ENCODE assay signal across 16 mouse cellular contexts in the genomic region with DNA sequence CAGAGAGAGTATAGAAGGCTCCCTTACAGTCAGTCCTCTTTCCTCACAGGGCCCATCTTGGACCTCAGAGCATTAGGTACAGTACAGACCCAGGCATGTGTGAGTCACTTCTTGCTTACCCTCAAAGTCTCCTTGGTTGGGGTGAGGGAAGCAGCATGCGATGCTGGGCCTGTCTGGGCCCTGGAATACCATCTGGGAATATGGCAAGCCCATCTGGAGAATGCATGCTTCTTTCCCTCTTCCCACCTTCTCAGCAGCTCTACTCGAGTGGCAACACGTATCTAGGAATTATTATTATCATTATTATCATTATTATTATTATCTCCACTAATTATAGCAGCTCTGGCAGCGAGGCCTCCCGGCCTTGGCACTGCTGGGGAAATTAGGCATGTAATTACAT. TPM values are rescaled to one million over a fixed set of nuclear protein-coding genes. Genes with fewer than 3 reads are reported as not detected.
DNase-seq lines count a peak whose midpoint lies in the region; ATAC-seq lines count a peak whose summit lies in the region.
"Had no signal": no experiment of that assay in that cellular context is flagged by ENCODE, and none has a peak within 500 bp of the region (broad histone marks: within the 10 kb centered on the region; RNA-seq: fewer than 3 reads in every experiment).

No protein-coding gene starts in this region.

- H3K9ac ChIP-seq in heart, embryonic 11.5 days (ENCODE audit: low read depth, low read length) = no peak overlapping the region; the same call in 1 of the 2 replicates
- H3K9ac ChIP-seq in liver, embryonic 11.5 days (ENCODE audit: low read depth, low read length) = peak overlapping the region; percentile 55
- peak overlapping the region; percentile 46 for H3K9ac ChIP-seq in liver, embryonic 16.5 days (ENCODE audit: low read depth, low read length)
- H3K9ac ChIP-seq: embryonic facial prominence, embryonic 13.5 days; hindbrain, embryonic 13.5 days had no signal

- no peaks in the 10 kb centered on the region for H3K36me3 ChIP-seq in heart, embryonic 11.5 days (ENCODE audit: control insufficient read depth, insufficient read depth, low read length)
- no peaks in the 10 kb centered on the region for H3K36me3 ChIP-seq in liver, embryonic 11.5 days (ENCODE audit: control insufficient read depth, insufficient read depth, low read length)
- peaks cover 14% of the 10 kb centered on the region for H3K36me3 ChIP-seq in erythroblast, embryonic 14.5 days (ENCODE audit: control insufficient read depth)
- no peaks in the 10 kb centered on the region for H3K36me3 ChIP-seq in liver, embryonic 16.5 days (ENCODE audit: control insufficient read depth, insufficient read depth)
- H3K36me3 ChIP-seq: embryonic facial prominence, embryonic 13.5 days; hindbrain, embryonic 13.5 days had no signal

- peak overlapping the region; percentile 45 for H3K4me2 ChIP-seq in heart, embryonic 11.5 days
- peak overlapping the region; percentile 61 for H3K4me2 ChIP-seq in liver, embryonic 11.5 days
- peak overlapping the region; percentile 67 for H3K4me2 ChIP-seq in liver, embryonic 16.5 days (ENCODE audit: low read depth, low read length)
- H3K4me2 ChIP-seq: embryonic facial prominence, embryonic 13.5 days; hindbrain, embryonic 13.5 days had no signal

- H3K27ac ChIP-seq in heart, embryonic 11.5 days (ENCODE audit: low read depth, low read length) = peak overlapping the region; percentile 84
- H3K27ac ChIP-seq in liver, embryonic 11.5 days (ENCODE audit: low read depth, low read length) = peak overlapping the region; percentile 92
- peak overlapping the region; percentile 91 for H3K27ac ChIP-seq in liver, embryonic 16.5 days (ENCODE audit: low read length)
- H3K27ac ChIP-seq: embryonic facial prominence, embryonic 13.5 days; hindbrain, embryonic 13.5 days had no signal

- DNase-seq in heart, adult 8-10 months (ENCODE audit: low spot score) = no peak
- no peak for DNase-seq in liver, embryonic 11.5 days (ENCODE audit: low spot score)
- DNase-seq in liver = no peak
- DNase-seq in thymus, postnatal 25 days = no peak
- no peak for DNase-seq in frontal cortex, postnatal 25 days (ENCODE audit: low spot score in 2 of 2)
- DNase-seq: cerebellum, adult 9-11 months; gastrocnemius, postnatal 25 days; left cerebral cortex, postnatal 4 days; lung, adult 18-20 months; midbrain, embryonic 14.5 days had no signal

- no peak overlapping the region for H3K4me3 ChIP-seq in heart, embryonic 11.5 days (ENCODE audit: low read depth, low read length)
- H3K4me3 ChIP-seq in liver, embryonic 11.5 days (ENCODE audit: low read depth, low read length) = no peak overlapping the region
- peak overlapping the region; percentile 57 for H3K4me3 ChIP-seq in erythroblast, embryonic 14.5 days (replicated peaks)
- no peak overlapping the region for H3K4me3 ChIP-seq in liver, embryonic 16.5 days (ENCODE audit: low read depth, low read length)
- H3K4me3 ChIP-seq: embryonic facial prominence, embryonic 13.5 days; hindbrain, embryonic 13.5 days had no signal

- 68% methylated on average over 5 of the region's 5 CpGs for WGBS in heart, embryonic 11.5 days (ENCODE audit: insufficient replicate concordance)
- 64% methylated on average over 5 of the region's 5 CpGs for WGBS in liver, embryonic 11.5 days
- WGBS in liver, embryonic 16.5 days (ENCODE audit: insufficient replicate concordance) = 50% methylated on average over 5 of the region's 5 CpGs

- ATAC-seq in heart, embryonic 11.5 days (replicated peaks; ENCODE audit: insufficient number of reproducible peaks, low FRiP score, low TSS enrichment) = no peak
- no peak for ATAC-seq in liver, embryonic 11.5 days (replicated peaks; ENCODE audit: low FRiP score)
- no peak for ATAC-seq in liver, embryonic 16.5 days (ENCODE audit: low read depth)

- H3K9me3 ChIP-seq in heart, embryonic 11.5 days (replicated peaks; ENCODE audit: control insufficient read depth, low read length) = no peaks in the 10 kb centered on the region
- 0 out of 2 replicates have a peak, but pooled peaks cover 2% of the 10 kb centered on the region for H3K9me3 ChIP-seq in liver, embryonic 11.5 days (ENCODE audit: control insufficient read depth, low read length)
- peaks cover 3% of the 10 kb centered on the region; the same call in 1 of the 2 replicates for H3K9me3 ChIP-seq in erythroblast, embryonic 14.5 days (ENCODE audit: control insufficient read depth, low read length)
- no peaks in the 10 kb centered on the region for H3K9me3 ChIP-seq in liver, embryonic 16.5 days (replicated peaks; ENCODE audit: control insufficient read depth, low read length)
- H3K9me3 ChIP-seq: embryonic facial prominence, embryonic 13.5 days; hindbrain, embryonic 13.5 days had no signal

- H3K27me3 ChIP-seq in heart, embryonic 11.5 days (ENCODE audit: control insufficient read depth, insufficient read depth, low read length) = no peaks in the 10 kb centered on the region; the same call in 1 of the 2 replicates
- no peaks in the 10 kb centered on the region for H3K27me3 ChIP-seq in liver, embryonic 11.5 days (replicated peaks; ENCODE audit: control insufficient read depth, insufficient read depth, low read length)
- peaks cover 16% of the 10 kb centered on the region for H3K27me3 ChIP-seq in erythroblast, embryonic 14.5 days (ENCODE audit: control insufficient read depth)
- no peaks in the 10 kb centered on the region for H3K27me3 ChIP-seq in liver, embryonic 16.5 days (ENCODE audit: control insufficient read depth, insufficient read depth, low read depth, low read length)
- H3K27me3 ChIP-seq: CH12.LX; embryonic facial prominence, embryonic 13.5 days; hindbrain, embryonic 13.5 days had no signal

- H3K4me1 ChIP-seq in heart, embryonic 11.5 days (ENCODE audit: control insufficient read depth, insufficient read depth, low read length) = peaks cover 11% of the 10 kb centered on the region
- peaks cover 23% of the 10 kb centered on the region for H3K4me1 ChIP-seq in liver, embryonic 11.5 days (replicated peaks; ENCODE audit: control insufficient read depth, insufficient read depth, low read length)
- peaks cover 82% of the 10 kb centered on the region for H3K4me1 ChIP-seq in erythroblast, embryonic 14.5 days (ENCODE audit: control insufficient read depth)
- peaks cover 38% of the 10 kb centered on the region for H3K4me1 ChIP-seq in liver, embryonic 16.5 days (ENCODE audit: control insufficient read depth, low read depth, low read length)
- H3K4me1 ChIP-seq: embryonic facial prominence, embryonic 13.5 days; hindbrain, embryonic 13.5 days had no signal

RNA-seq across cellular contexts. Expression of a gene that starts 33.5 kb away (rescaled TPM):
- polyA plus RNA-seq in heart, embryonic 11.5 days (2014; fragmentation: Nextera tagmentation; extraction: Ambion mirVana) = 27.0 and 32.2 TPM in 2 replicates
- total RNA-seq in heart, adult 8-10 months (2022) = under 1 TPM in 3 of 4 experiments, not detected in 1; 0.11 to 0.52 (median 0.31) TPM
- polyA plus RNA-seq in liver, embryonic 11.5 days (2014; fragmentation: Nextera tagmentation; extraction: Ambion mirVana) = 54.2 and 60.5 TPM in 2 replicates
- polyA plus RNA-seq in erythroblast, embryonic 14.5 days (2012) = 0.68 and 0.97 TPM in 2 replicates
- 27.2 and 29.4 TPM in 2 replicates for polyA plus RNA-seq in liver, embryonic 16.5 days (2015; fragmentation: Nextera tagmentation; extraction: Ambion mirVana)

RNA-seq across cellular contexts. Expression of a gene that starts 51.9 kb away (rescaled TPM):
- polyA plus RNA-seq in heart, embryonic 11.5 days (2014; fragmentation: Nextera tagmentation; extraction: Ambion mirVana) = 2.1 and 2.4 TPM in 2 replicates
- 10 to 100 TPM; 16.2 to 19.5 (median 16.6) TPM for total RNA-seq in heart, adult 8-10 months (2022)
- polyA plus RNA-seq in liver, embryonic 11.5 days (2014; fragmentation: Nextera tagmentation; extraction: Ambion mirVana) = 2.6 and 3.1 TPM in 2 replicates
- polyA plus RNA-seq in erythroblast, embryonic 14.5 days (2012) = 2.0 TPM in 2 replicates
- polyA plus RNA-seq in liver, embryonic 16.5 days (2015; fragmentation: Nextera tagmentation; extraction: Ambion mirVana) = 0.86 and 1.1 TPM in 2 replicates

Comparison
In these comparisons a context has a peak if more than half of its experiments do, and no peak if none do; other contexts are left out.
1. RNA of a gene that starts 33.5 kb away (polyA plus RNA-seq): 54.2 to 60.5 TPM in liver, embryonic 11.5 days, 27.2 to 29.4 TPM in liver, embryonic 16.5 days and 27.0 to 32.2 TPM in heart, embryonic 11.5 days; 0.68 to 0.97 TPM in erythroblast, embryonic 14.5 days; every median in the first group is over 10 times any median in the second.
2. Peak in every context shown above with its lines, with median percentiles within 50 percentile points of each other: H3K27ac ChIP-seq and H3K4me2 ChIP-seq.